8 mouse cellular contexts compared by ENCODE assay signal in the genomic region with DNA sequence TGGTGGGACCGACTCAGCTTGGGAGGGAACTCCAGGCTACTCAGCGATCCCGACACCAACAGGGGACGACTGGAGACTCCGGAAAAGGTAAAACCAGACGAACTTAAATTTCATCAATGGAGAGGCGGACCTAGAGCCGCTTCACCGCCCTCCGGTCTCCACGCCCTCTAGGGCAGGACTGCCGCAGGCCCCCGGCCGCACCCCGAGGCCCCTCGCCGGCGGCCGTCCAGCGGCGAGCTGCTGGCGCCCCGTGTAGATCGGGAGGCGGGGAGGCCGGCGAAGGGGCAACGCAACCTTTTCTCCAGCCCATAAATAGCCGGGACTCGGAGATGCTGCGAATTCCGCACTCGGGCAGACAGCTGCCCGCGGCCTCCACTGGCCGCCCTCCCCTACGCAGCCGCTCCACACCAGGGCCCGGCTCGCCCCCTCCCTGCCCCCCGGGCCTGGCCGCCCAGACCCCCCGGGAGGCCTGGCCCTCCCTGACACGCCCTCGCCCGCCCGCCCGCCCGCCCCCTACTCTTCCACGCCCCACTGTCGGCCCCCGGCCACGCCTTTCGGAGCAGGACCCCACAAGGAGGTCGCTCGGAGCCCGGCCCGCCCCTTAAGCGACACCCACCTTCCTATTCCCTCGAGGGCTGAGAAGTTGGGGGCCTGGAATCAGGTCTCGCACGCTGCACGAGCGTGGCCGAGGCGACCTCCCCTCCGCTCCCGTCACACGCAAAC. TPM values are rescaled to one million over a fixed set of nuclear protein-coding genes. Genes with fewer than 3 reads are reported as not detected.
DNase-seq lines count a peak whose midpoint lies in the region; ATAC-seq and TF ChIP-seq lines count a peak whose summit lies in the region.

No protein-coding gene starts in this region.

- peak; percentile 66 for DNase-seq in ES-E14 (ENCODE audit: low read depth, low spot score)
- peak; percentile 60 for DNase-seq in c-Kit-positive CD71-negative TER-119-negative erythroid progenitor cells, embryonic 14.5 days (ENCODE audit: low read depth)
- peak; percentile 75 for DNase-seq in heart, postnatal 25 days (ENCODE audit: low spot score)
- peak; percentile 50 to 53 for DNase-seq in layer of hippocampus, adult 18-20 months (ENCODE audit: low spot score in 2 of 2)
- DNase-seq in lung, embryonic 14.5 days = peak; percentile 94
- peak; percentile 76 to 80 for DNase-seq in thymus, postnatal 10 days (ENCODE audit: low spot score in 2 of 2)

- peak overlapping the region; percentile 62 for H3K4me2 ChIP-seq in forebrain, embryonic 16.5 days (ENCODE audit: low read length)
- H3K4me2 ChIP-seq in lung, embryonic 14.5 days = peak overlapping the region; percentile 68
- H3K4me2 ChIP-seq in neural tube, embryonic 15.5 days = peak overlapping the region; percentile 78

- under 1% methylated on average over 66 of the region's 69 CpGs for WGBS in forebrain, embryonic 16.5 days
- WGBS in lung, embryonic 14.5 days = 0% methylated on average over 68 of the region's 69 CpGs
- under 1% methylated on average over 65 of the region's 69 CpGs for WGBS in neural tube, embryonic 15.5 days

- no peaks in the 10 kb centered on the region for H3K36me3 ChIP-seq in ES-E14 (ENCODE audit: control insufficient read depth, insufficient read depth, low read length, poor library complexity, severe bottlenecking)
- H3K36me3 ChIP-seq in forebrain, embryonic 16.5 days (ENCODE audit: control insufficient read depth, insufficient read depth) = no peaks in the 10 kb centered on the region
- no peaks in the 10 kb centered on the region for H3K36me3 ChIP-seq in lung, embryonic 14.5 days (ENCODE audit: insufficient read depth)
- no peaks in the 10 kb centered on the region for H3K36me3 ChIP-seq in neural tube, embryonic 15.5 days

- H3K4me3 ChIP-seq in ES-E14 (ENCODE audit: insufficient read depth in 1 of 2, low read depth in 1 of 2, low read length in 2 of 2, poor library complexity in 1 of 2, severe bottlenecking in 1 of 2) = peak overlapping the region; percentile 91 to 92
- H3K4me3 ChIP-seq in forebrain, embryonic 16.5 days (replicated peaks; ENCODE audit: low read length) = peak overlapping the region; percentile 95
- peak overlapping the region; percentile 64 for H3K4me3 ChIP-seq in lung, embryonic 14.5 days (ENCODE audit: low read depth, low read length)
- H3K4me3 ChIP-seq in neural tube, embryonic 15.5 days (replicated peaks) = peak overlapping the region; percentile 64

- peak overlapping the region; percentile 77 for H3K27ac ChIP-seq in ES-E14 (ENCODE audit: insufficient read depth, low read depth, low read length, poor library complexity, severe bottlenecking)
- peak overlapping the region; percentile 66 for H3K27ac ChIP-seq in forebrain, embryonic 16.5 days (ENCODE audit: low read length)
- peak overlapping the region; percentile 97 for H3K27ac ChIP-seq in lung, embryonic 14.5 days (ENCODE audit: low read depth)
- peak overlapping the region; percentile 88 for H3K27ac ChIP-seq in neural tube, embryonic 15.5 days (replicated peaks)

- ATAC-seq in forebrain, embryonic 16.5 days = peak; percentile 90
- peak; percentile 96 for ATAC-seq in lung, embryonic 14.5 days (ENCODE audit: insufficient read depth)
- peak; percentile 89 for ATAC-seq in neural tube, embryonic 15.5 days (ENCODE audit: low FRiP score)

- in situ Hi-C loops in ES-E14 (cut with MboI; ENCODE audit: low sequenced_read_pairs in 2 of 2, unreplicated experiment in 2 of 2) = no loop called here

- intact Hi-C loops in heart, postnatal 25 days (cut with DNase I) = loop anchor here (2.0 to 5.0 kb wide), 2 partner anchors 30 to 197 kb away; no protein-coding TSS in a partner anchor

- no peaks in the 10 kb centered on the region for H3K27me3 ChIP-seq in forebrain, embryonic 16.5 days (replicated peaks; ENCODE audit: control insufficient read depth, insufficient read depth, low read length)
- H3K27me3 ChIP-seq in lung, embryonic 14.5 days (ENCODE audit: insufficient read depth, low read length) = no peaks in the 10 kb centered on the region
- no peaks in the 10 kb centered on the region for H3K27me3 ChIP-seq in neural tube, embryonic 15.5 days (replicated peaks)

- H3K9ac ChIP-seq in ES-E14 (ENCODE audit: insufficient read depth, low read depth, low read length, poor library complexity, severe bottlenecking) = peak overlapping the region; percentile 90
- H3K9ac ChIP-seq in forebrain, embryonic 16.5 days (replicated peaks; ENCODE audit: low read depth, low read length) = peak overlapping the region; percentile 91
- H3K9ac ChIP-seq in lung, embryonic 14.5 days = peak overlapping the region; percentile 84
- H3K9ac ChIP-seq in neural tube, embryonic 15.5 days (replicated peaks) = peak overlapping the region; percentile 70

- peaks cover 0 to 3% of the 10 kb centered on the region in 2 experiments; a peak in 1 of 4 replicates for H3K4me1 ChIP-seq in ES-E14 (ENCODE audit: control insufficient read depth in 2 of 2, insufficient read depth in 2 of 2, low read length in 2 of 2, poor library complexity in 1 of 2)
- peaks cover 15% of the 10 kb centered on the region for H3K4me1 ChIP-seq in forebrain, embryonic 16.5 days (replicated peaks; ENCODE audit: control insufficient read depth, insufficient read depth, low read length)
- H3K4me1 ChIP-seq in lung, embryonic 14.5 days (ENCODE audit: insufficient read depth) = peaks cover 14% of the 10 kb centered on the region
- H3K4me1 ChIP-seq in neural tube, embryonic 15.5 days = peaks cover 26% of the 10 kb centered on the region

- H3K9me3 ChIP-seq in ES-E14 (ENCODE audit: control insufficient read depth, insufficient read depth, low read depth, low read length) = no peaks in the 10 kb centered on the region
- H3K9me3 ChIP-seq in forebrain, embryonic 16.5 days (ENCODE audit: control insufficient read depth, low read length) = no peaks in the 10 kb centered on the region
- no peaks in the 10 kb centered on the region for H3K9me3 ChIP-seq in lung, embryonic 14.5 days (ENCODE audit: low read depth, low read length)
- H3K9me3 ChIP-seq in neural tube, embryonic 15.5 days (replicated peaks) = no peaks in the 10 kb centered on the region

- no peak for TF ChIP-seq CTCF in lung, embryonic 14.5 days (IDR thresholded peaks at IDR 0.05; ENCODE audit: low read depth)

TF ChIP-seq in ES-E14, 5 proteins besides CTCF, POLR2A, EP300 and RAD21:
- TF ChIP-seq ZNF384 (IDR thresholded peaks at IDR 0.05; ENCODE audit: low read depth, low read length) (no peak), MAFK (IDR thresholded peaks at IDR 0.05; ENCODE audit: insufficient read depth, low read depth, low read length) (no peak), ZC3H11A (IDR thresholded peaks at IDR 0.05; ENCODE audit: borderline replicate concordance, low read depth, low read length) (no peak), CHD2 (IDR thresholded peaks at IDR 0.05; ENCODE audit: low read depth, low read length) (no peak), HCFC1 (IDR thresholded peaks at IDR 0.05; ENCODE audit: borderline replicate concordance, insufficient read depth, low read length) (no peak)

RNA-seq across cellular contexts. Expression of a gene that starts 0.4 kb away (rescaled TPM):
- total RNA-seq in ES-E14 (2012; rRNA removed) = 9.4 and 22.9 TPM in 2 replicates
- polyA plus RNA-seq in forebrain, embryonic 16.5 days (2015; fragmentation: Nextera tagmentation; extraction: Ambion mirVana) = 53.7 and 61.6 TPM in 2 replicates
- 100 to 1,000 TPM; 206 to 224 TPM for total RNA-seq in heart, postnatal 25 days (2021)
- 10 to 100 TPM; 79.9 to 81.5 TPM for total RNA-seq in layer of hippocampus, adult 18-20 months (2021)
- polyA plus RNA-seq in lung, embryonic 14.5 days (2014; fragmentation: Nextera tagmentation; extraction: Ambion mirVana) = 83.6 and 86.6 TPM in 2 replicates
- polyA plus RNA-seq in neural tube, embryonic 15.5 days (2015; fragmentation: Nextera tagmentation; extraction: Ambion mirVana) = 73.4 and 76.6 TPM in 2 replicates

Comparison
In these comparisons a context has a peak if more than half of its experiments do, and no peak if none do; other contexts are left out.
1. Peak in every context shown above with its lines: DNase-seq, ATAC-seq, H3K4me3 ChIP-seq and H3K27ac ChIP-seq.